Mouse (Mus musculus): Measurements from ENCODE around the gene 2610001J05Rik.

Gene 2610001J05Rik

DNA sequence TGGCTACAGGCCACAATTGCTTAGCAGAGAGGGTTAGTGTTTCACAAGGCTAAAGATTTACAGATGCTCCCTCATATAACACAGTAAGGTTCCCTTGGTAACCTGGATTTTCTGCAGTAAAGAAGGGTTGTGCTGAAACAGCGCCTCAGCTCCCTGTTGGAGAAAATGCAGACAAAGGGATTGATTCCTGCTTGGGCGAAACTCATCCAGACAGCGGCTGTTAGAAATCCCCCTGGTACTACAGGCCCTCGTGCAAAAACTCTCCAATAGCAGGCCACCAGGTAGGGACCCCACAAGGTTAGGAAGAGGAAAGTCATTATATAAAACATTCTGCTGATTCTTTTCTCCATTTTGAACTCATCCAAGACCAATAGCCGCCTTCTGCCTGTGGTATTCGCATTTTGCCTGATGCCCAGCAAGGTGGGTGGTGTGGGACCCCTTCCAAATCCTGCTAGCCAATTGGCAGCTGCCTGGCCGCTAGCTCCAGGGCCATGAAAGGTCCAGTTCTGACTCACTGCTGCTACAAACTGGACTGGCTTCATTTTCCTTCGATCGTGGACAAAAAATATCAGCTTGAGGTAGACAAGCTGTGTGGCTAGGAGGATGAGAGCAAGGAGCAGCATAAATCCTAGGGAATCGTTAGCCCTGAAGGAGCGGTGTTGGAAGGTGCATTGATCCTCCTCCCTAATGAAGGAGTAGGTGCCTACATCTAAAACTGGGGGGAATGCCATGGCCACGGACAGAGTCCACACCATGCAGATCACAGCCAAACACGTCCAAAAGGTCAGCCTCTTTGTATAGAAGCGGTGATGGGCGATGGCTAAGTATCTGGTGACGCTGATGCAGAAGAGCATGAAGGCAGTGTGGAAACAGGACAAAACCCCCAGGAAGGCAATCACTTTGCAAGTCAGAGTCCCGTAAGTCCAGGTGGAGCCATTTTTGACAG lies 35.3 kb downstream of the 2610001J05Rik start:
- DNase-seq (ENCODE audit: low spot score): no peak

DNA sequence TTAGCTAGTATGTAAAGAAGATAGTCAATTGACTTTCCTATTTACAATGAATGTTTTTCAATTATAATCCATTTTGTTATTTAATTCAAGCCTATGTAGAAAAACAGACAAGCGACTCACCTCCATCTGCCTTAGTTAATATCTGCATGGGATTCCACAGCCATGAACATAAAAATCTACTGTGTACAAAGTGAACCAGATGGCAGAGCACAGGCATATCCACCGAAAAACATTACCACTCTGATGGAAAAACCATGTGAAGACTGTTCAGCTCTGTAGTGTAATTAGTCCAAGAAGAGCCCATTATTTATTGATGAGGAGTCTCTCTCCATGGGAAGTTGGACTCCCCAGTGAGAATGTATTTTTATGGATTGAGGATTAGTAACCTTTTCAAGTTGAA lies 38.5 kb downstream of the 2610001J05Rik start:
- no peak for DNase-seq (ENCODE audit: low spot score)

DNA sequence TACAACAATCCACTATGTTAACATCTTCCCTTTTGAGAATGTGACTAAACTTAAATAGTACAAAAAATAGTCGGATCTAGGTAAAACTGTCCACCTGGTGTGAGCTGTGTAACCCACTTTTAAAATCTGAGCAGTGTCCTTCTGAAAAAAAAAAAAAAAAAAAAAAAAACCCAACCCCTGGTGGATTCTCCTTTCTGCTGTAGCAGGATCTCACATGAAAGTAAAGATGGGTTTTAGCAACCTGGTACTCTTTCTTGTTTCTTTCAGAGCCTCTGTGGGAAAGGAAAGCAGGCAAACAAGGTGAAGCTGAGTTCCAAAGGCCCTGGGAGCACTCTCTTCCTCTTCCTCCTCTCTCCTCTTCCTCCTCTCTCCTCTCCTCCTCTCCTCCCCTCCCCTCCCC lies 42.4 kb downstream of the 2610001J05Rik start:
- no peak for DNase-seq (ENCODE audit: low spot score)
